Mouse (Mus musculus) skeletal muscle tissue, adult 2 months (tissue): ENCODE results near the gene Abhd14a.

ENCODE experiments used
- DNase-seq: peaks from one replicate; pipeline ENCODE4 v3.0.0-alpha.2; 2012; ENCODE audit warnings: low read depth, low spot score

Abhd14a gene

DNA sequence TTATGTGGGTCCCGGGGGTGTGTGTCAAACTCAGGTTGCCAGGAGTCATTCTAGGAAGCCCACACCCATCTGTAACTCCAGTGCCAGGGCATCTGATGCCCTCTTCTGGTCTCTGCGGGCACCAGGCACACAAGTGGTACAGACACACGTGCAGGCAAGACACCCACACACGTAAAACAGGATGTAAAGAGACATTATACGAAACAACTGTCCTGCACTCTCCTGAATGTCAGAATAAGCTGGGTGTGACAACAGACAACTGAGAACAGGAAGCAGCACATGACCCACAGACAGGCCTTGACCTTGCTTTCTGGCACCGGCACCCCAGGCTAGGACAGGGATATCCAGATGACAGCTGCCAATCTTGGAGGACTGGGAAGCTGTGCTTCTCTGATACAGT lies 21.8 kb upstream of the Abhd14a start:
- DNase-seq: no peak

DNA sequence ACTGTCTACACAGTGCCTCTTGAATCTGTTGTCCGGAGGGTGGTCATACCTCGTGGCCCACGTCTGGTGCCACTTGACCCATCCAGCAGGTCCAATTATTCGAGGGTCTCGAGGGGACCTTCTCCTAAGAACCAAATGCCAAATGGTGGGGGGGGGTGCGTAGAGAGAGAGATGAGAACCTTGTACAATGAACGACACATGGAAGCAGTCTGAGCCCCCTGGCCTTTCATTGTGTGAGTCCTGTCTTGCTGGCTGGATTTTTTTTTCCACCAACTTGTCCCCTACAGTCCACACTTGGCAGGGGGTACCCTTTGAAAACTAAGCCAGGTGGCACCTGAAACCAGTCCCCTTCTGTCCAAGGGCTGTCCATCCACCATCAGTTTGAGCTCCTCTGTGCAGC lies 20.3 kb upstream of the Abhd14a start:
- DNase-seq: no peak

DNA sequence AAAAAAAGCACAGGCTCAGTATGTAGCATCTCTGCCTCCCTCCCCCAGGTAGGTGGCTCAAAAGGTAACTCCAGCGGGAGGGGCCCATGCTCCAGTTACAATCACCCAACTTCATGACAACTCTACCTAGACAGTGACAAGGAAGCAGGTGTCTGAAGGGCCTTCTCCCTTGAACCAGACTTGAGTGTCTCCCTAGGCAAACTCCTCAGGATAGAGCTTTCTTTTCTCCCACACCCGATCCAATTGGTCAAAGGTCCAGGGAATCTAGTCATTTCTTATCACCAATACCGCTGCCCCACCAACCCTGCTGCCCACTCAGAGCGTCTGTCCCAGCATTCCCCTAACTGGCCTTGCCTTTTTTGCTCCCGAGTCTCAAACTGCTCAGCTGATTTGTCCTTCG lies 19.2 kb upstream of the Abhd14a start:
- no peak for DNase-seq

DNA sequence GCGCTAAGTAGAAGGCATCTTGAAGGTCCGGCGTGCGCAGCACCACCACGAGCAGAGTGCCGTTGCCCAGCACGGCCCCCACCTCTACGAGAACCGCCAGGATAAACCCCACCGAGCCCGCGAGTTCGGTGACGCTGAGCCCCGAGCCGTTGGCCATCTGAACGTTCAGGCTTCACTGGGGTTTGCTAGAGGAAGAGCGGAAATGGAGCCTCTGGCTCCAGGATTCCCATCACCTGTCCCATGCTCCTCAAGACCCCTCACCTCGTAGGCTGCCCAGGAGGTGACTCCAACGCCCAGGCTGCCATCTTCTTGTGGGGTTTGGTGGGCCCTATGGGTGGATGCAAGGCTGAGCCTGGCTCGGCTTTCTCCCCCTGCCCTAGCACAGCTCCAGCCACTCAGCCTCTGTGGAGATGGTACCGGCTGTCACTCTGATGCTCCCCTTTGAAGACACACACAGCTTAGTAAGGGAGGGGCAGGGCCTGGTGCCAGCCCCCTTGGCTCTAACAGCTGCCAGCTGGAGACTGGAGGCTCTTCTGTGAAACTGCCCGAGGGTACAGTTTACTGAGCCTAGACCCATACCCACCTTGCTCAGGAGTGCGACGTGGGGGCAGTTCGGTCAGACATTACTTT lies 18.2 kb upstream of the Abhd14a start, which contains the start of gene Gpr62:
Gene Gpr62, minus strand, starts transcription at position 368 of the 630 bp plus-strand sequence.
- no peak for DNase-seq

DNA sequence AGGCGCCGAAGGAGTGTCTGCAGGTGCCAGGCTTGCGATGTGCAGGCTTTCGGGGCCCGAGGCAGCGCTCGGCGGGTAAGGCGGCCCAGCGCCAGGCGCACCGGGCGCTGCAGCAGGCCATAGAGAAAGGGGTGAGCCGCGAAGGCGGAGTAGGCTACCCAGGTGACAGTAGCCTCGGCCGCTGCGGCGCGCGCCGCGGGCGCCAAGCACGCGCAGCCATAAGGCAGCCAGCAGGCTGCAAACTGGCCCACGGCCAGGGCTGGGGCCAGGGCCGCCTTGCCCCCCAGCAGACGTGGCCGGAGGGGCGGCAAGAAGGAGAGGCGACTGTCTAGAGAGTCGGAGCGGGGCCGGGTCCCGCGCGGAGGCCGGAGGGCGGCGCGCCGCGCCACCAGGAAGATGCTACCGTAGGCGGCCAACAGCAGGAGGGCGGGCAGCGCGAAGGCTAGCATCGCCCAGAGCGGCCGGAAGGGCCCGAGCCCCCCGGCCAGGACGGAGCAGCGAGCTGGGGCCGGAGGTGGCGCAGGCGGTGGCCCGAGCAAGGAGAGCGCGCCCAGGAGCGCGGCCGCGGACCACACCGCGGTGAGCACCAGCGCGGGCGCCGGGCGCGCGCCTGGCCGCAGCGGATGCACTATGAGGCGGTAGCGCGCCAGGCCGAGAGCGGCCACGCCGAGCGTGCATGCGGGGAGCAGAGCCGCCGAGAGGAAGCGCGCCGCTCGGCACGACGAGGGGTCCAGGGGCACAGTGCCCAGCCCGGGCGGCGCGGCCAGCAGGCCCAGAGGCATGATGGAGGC lies 17.5 kb upstream of the Abhd14a start:
- DNase-seq: no peak

DNA sequence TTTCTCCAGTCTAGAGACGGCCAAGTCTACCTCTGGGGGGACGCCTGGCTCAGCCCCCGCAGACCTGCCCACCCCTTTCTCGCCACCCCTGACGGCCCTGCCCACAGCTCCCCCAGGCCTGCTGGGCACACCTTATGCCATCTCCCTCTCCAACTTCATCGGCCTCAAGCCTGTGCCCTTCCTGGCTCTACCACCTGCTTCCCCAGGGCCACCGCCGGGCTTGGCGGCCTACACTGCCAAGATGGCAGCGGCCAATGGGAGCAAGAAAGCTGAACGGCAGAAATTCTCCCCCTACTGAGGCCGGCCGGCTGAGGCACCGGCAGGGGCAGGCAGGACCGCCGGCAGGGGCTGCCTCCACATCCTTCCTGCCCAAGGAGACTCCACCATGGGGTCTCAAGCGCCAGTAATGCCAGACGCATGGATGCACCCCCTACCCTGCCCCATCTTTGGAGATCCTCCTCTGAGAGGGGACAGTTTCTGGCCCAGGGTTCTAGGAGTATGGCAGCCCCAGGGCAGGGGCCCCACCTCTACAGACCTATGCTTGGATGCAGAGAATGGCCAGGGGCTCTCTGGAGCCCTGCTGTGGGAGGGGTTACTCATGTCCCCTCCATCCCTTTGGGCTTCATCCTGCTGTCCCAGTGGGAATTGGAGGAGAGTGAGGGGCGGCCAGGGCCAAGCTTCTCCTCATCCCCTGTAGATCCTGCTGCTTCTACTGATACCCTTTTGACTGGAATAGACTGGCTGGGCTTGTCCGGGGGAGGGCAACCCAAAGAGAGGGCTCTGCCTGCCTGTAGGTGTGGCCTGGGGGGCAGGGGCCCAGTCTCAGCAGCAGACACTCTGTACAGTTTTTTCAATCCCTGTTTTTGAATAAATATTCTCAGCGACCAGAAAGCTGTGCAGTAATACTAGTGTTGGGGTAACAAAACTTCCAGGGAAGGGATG lies 15.9 kb upstream of the Abhd14a start:
- DNase-seq: no peak

DNA sequence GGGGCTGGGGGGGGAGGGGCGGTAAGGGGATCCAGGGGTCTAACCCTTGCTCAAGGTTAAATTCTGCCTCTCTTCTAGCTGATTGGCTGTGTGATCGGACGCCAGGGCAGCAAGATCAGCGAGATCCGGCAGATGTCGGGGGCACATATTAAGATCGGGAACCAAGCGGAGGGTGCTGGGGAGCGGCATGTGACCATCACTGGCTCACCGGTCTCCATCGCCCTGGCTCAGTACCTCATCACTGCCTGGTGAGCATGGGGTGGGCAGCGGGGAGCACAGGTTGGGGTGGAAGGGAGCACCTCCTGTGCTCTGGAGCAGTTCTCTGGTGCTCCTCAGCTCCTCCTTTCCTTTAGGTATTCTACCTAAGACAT lies 14.9 kb upstream of the Abhd14a start:
- no peak for DNase-seq

DNA sequence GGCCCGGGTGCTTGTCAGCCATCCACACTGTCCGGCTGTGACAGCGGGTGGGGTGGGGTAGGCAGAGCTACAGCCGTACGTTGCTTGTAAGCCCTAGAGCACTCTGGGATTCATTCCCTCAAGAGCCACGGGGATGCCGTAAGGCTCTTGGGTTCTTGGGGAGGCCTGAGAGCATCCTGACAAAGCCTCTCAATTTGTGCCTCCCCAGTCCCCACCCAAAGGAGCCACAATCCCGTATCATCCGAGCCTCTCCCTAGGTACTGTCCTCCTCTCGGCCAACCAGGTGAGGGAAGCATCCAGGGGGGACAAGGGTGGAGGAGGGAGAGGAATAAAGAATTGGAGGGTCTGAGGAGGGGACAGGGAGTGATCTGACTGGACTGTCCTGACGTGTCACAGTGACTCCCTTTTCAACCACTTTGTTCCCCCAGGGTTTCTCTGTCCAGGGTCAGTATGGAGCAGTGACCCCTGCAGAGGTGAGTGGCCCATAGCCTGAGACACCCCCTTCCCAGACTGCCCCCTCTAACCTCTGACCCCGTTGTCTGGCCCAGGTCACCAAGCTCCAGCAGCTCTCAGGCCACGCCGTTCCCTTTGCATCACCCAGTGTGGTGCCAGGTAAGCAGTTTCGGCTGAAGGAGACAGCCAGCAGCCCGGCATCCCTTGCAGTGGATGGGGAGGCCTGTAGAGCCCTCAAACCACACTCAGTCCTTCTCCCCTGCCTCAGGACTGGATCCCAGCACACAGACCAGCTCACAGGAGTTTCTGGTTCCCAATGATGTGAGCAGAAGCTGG lies 14.4 kb upstream of the Abhd14a start:
- no peak for DNase-seq

DNA sequence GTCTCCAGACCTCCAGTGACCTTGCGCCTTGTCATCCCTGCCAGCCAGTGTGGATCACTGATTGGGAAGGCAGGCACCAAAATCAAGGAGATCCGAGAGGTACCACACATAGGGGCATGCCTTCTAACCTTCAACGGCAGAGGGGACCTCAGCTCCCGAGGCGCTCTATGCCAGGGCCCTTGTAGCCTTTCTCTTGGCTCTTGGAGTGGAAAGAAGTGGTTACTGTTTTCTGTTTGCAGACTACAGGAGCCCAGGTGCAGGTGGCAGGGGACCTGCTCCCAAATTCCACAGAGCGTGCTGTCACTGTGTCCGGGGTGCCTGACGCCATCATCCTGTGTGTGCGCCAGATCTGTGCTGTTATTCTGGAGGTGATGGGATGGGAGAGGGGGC lies 13.5 kb upstream of the Abhd14a start:
- no peak for DNase-seq

DNA sequence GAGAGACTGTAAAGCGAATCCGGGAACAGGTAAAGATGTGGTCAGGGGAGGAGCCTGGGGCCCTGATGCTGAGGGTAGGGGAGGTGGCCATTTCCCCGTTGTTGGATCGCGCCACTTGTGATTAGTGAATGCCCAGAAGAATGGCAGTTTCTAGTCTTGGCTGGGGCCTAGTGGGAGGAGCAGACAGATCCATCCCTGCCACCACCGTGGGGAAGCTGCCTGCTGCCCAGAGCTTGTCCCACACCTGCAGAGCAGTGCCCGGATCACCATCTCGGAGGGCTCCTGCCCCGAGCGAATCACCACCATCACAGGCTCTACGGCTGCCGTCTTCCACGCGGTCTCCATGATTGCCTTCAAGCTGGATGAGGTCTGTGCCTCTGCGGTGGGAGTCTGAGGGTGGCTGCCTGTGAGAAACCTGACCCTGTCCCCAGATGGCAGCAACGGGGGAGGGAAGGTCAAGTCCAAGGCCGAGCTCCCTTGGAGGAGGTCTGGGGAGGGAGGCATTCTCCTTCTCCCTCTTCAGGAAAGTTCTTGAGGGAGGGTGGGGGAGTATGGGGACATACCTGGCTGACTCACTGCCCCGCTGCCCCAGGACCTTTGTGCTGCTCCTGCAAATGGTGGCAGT lies 13.0 kb upstream of the Abhd14a start:
- DNase-seq: no peak

DNA sequence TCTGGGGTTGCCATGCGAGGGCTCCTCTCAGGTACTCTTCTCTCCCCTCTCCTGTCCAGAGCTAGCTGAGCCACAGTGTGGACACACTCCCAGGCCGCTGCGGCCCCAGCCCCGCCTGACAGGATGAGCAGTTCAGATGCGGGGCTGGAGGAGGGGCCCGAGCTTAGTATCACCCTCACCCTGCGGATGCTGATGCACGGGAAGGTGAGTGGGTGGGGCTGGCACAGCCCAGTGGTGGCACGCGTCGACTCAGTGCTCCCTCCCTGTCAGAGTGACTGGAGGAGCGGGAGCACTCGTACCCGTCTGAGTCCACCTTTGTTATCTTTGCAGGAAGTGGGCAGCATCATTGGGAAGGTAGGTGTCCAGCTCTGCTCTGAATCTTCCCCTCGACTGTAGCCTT lies 12.5 kb upstream of the Abhd14a start:
- DNase-seq: no peak

DNA sequence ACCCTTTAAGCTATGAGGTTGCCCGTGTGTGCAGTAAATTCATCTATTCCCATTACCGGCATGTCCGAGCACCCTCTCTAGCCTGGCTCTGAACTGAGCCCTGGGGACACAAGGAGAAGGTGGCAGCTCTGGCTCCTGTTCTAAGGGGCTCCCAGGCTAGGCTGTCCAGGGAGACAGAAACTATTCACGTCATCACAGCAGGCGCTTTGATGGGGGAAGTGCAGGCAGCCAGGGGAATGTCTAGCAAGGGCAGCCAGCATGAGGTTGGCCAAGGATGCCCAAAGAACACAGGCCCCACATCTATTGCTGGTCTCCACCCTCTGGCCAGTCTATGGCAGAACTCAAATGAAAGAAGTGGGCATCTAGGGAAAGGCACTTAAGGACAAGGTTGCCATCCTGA lies 10.4 kb upstream of the Abhd14a start:
- no peak for DNase-seq

DNA sequence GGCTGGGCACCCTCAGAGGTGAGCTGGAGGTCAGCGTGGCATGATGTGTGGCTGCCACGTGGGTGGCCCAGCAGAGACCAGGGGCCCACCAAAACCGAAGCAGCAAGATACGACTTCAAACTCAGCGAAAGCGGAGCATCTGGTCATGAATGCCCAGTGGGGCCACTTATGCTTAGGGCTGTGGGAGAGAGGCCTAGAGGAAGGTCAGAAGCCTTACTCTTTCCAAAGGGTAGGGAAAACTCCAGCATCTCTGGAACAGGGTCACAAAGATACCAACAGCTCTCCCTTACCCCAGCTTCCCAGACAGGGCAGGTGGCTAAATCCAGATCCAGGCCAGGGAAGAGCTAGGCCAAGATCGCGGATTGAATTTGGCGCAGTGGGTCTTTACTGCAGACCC lies 9.7 kb upstream of the Abhd14a start:
- DNase-seq: no peak

DNA sequence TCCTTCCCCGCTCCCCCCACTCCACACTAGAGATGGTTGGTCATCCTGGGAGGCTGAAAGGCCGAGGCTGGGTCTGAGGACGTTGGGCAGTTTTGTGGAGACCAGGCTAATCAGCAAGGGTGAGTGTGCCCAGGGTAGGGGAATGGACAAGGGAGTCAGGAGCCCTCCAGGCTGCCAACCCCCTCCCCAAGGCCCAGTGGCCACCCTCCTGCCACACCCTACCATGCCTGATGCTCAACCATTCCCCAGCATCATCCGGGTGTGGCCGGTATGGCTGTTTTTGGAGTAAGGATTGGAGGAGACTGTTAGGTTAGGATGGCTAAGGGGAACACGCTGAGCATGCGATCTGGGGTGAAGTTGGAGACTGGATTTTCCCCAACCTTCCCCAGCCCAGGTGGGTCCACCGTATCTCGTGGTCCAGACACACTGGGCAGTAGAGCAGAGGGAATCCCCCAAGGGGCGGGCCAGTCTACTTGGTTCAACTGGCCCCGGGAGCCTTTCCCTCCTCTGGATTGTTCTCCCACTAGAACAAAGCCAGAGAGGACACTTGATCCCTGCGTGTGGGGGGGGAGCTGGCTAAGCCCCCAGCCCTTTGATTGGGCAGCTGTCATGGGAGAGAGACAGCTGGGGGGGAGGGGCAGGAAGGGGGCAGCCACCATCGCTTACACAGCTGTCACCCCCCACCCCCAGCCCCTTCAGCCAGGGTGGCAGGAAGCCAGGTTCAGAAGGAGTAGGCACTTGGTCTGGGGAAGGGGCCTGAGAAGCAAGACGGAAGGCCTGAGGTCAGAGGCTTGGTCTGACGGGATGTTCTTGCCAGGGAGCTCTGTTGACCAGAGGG lies 9.1 kb upstream of the Abhd14a start:
- no peak for DNase-seq

DNA sequence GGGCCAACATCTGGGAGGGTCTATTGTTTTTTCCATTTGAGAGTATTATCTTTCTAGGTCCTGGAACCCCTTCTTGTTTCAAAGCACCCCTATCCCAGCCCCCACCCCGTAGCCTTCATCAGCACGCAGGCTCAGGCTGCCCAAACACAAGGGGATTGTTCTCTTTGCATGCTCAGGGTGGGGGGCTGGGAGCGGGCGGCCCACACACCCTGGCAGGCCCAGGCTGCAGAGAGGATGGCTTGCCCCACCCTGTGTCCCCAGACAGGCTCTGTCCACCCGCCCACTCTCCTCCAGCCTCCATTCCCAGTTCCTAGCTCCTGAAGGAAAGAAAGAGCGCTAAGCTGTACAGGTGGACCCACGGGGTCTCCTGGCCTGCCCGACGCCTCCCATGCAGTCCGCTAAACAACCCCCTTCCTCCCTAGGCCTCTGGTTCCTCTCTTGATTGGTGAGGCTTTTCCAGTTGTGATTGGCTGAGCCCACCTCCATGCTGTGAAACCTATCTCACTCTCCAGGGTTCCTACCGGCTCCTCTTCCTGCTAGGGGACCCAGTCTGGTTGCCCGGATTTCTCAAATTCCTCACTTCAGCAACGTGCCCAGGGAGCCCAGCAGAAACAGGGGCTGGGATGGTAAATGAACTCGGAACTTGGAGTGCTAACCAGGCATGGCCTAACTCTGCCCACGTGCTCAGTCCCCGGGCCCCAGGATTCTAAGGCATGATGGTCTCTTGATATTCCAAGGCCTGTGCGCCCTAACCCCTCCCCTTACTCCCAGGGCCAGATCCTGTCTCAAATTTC lies 7.6 kb upstream of the Abhd14a start:
- no peak for DNase-seq

DNA sequence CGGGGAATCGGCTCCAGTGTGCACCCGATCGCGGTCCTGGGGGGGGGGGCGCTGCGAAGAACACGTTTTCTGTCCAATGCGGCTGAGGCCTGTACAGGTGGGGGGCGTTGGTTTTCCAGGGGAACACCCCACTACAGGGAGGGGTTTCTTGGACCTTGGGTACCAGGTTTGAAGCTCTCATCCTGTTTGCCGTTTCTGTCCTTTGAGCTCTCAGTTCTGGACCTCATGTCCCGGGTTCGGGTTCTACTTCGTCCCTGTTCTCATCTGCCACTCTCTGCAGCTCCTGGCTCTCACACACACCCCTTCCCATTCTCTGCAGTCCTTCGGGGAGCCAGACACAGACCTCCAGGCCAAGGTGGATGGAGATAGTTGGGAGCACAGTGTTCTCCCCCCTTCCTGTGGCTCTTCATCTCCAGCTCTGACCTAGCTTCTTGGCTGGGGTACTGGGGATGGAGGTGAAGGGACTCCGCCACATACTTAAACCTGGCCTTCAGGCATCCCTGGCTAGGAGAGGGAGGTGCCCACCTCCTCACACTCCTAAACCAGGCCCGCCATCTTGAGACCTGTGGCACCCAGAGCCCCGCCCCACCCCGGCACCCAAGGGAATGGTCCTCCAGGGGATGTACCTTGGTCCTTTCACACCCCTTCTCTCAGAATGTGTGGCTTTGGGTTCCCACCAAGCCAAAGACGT lies 6.7 kb upstream of the Abhd14a start:
- no peak for DNase-seq

DNA sequence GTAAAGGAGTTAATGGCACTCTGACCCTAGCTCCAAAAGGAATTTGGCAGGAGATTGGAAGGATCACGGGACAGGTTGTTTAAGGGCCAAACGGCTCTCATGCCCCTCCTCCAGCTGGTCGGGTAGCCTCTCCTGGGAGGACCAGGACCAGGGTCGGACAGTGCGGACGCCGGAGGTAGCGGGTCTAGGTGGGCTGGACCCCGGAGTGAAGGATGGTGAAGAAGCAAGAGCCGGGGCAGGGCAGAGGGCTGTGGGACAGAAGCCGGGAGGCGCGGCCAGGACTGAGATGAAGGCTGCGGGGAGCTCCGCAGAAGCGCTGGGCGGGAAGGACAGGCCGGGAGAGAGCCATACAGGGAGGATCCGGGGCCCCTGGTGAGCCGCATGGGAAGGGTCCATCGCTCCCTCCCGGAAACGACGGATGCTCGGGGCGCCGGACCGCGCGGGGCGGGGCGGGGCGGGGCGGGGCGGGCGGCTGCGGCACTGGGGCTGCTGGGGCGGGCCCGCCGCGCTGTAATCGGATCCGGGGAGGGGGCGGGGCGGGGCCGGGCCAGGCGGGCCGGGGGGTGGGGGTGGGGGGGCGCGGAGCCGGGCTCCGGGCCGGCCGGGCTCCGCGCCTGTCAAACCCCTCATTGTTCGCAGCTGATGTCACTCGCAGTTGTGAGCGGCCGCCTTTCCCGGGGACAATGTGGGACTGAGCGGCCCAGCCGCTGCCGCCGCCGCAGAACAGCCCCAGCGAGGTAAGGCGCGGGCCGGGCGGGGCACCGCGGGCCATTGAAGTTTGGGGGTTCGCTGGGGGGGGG lies 6.0 kb upstream of the Abhd14a start, which contains the start of gene Pcbp4:
Gene Pcbp4, plus strand, starts transcription at position 21 of the 800 bp plus-strand sequence.
- DNase-seq: no peak

DNA sequence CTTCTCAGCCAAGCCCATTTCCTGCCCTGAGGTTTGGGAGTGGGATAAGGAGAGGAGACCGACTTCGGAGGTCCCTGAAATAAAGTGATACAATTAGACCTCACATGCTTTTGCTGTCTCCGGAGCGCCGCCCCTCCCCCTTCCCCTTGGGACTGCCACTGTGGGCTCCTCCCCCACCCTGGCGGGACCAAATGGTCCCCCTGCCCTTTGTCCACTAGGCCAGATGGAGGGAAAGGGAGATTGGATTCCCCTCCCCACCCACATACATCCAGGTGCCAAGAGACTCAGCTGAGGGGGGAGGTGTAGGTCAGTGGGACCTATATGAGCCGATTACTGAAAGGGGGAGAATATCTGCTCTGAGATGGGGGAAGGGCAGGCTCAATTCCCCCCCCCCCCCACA lies 5.3 kb upstream of the Abhd14a start:
- no peak for DNase-seq
